Mouse (Mus musculus): Measurements from ENCODE around the gene Pde3a. TPM values are rescaled to one million over a fixed set of nuclear protein-coding genes. Genes with fewer than 3 reads are reported as not detected.

The Pde3a gene
- polyA plus RNA-seq, 1 experiment = 8.9 TPM

DNA sequence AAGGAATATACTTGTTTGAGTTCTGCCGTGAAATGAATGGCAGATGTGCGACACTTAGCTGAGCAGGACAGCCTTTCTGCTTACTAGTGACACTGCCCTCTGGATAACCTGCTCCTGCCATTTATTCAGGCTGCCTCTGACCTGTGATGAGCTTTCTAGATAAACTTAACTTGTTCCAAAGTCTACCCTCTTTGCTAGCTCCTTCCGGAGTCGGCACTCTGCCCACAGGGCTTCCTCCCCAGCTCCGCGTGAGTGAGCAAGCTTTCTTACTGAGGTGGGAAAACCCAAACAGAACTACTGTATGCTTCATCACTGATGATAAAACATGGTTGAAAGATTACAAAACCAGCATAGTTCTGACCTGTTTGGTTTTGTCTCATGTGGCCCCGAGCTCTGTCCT, 294.3 kb downstream of the Pde3a start:
- TF ChIP-seq CTCF (IDR thresholded peaks at IDR 0.05; ENCODE audit: borderline replicate concordance, insufficient read depth, low read length) (no peak), POLR2A (IDR thresholded peaks at IDR 0.05; ENCODE audit: low read depth, low read length) (no peak)
- no peak overlapping the region for H3K27ac ChIP-seq (ENCODE audit: insufficient read depth, low read length)
- no peak overlapping the region for H3K4me3 ChIP-seq (ENCODE audit: insufficient read depth, low read length)
- H3K4me1 ChIP-seq (ENCODE audit: control insufficient read depth, insufficient read depth, low read length) = no peaks in the 10 kb centered on the region

Data from embryonic fibroblast, embryonic 13.5 days (primary cell).